Mouse (Mus musculus): ENCODE measurements around the gene Fpr3. TPM values are rescaled to one million over a fixed set of nuclear protein-coding genes. Genes with fewer than 3 reads are reported as not detected.
A peak's percentile ranks its signal among the peaks of the same experiment; 100 is the strongest.
"Not testable (repeated sequence)": the region's sequence is repeated elsewhere in the genome, so short reads cannot be mapped to it uniquely, and the experiment has no call there.

Fpr3 gene
- polyA plus RNA-seq, 1 experiment from 2014 or later, result not detected

DNA sequence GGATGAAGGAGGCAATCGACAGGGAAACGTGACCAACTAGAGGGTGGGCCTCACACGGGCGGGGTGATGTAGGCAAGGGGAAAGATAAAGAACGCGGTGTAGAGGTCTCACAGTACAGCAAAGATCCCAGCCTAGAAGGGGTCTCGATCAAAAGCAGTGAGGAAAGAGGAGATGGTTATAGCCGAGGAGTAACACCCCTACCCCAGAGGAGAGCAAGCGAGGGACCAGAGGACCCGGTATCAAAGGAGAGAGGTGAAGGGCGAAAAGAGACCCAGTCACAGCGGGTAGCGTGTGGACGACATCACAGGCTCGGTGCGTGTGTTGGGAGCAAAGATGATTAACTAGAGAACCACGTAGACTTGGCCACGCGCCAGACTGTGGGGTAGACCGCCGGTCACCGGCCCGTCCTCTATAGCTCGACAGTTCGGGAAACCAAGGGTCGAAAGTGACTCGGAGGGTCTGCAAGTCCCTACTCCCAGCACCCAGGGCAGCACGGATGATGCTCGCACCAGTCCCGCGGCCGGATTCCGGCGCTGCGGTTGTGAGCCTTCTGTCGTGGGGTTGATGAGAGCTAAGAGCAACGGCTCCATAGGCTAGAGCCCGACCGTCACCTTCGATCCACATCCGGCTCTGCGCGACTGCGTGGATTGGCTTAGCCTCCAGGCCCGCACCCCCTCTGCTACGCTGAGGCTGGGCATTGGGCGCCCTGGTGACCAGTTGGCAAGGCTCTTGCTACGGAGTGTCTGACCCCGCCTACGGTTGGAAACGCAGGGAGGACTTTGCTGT, 22.2 kb downstream of the Fpr3 start:
- 11% methylated on average over 51 of the region's 51 CpGs for WGBS
- no peak overlapping the region; the same call in 1 of the 2 replicates for H3K27ac ChIP-seq

DNA sequence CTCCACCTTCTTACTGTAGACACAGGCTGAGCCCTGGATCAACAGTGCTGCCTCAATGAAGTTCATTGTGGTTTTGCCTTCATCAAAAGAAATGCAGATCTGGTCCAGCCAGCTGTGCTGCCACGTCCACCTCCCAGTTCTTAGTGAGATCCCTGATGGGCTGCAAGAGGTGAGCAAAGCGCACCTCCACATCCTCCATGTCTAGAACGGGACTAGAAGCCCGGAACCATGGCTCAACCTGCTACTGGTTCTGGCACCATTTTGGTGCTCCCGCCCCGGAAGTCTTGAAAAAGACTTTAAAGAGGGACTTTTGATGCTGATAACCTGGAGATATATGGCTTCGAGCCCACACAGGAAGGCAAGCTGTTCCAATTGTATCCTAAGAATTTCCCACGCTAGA, 25.0 kb downstream of the Fpr3 start:
- 87% methylated on average over 8 of the region's 8 CpGs for WGBS
- not testable (repeated sequence) for ATAC-seq (replicated peaks; ENCODE audit: low FRiP score, low read depth)

More for the DNA sequence above, 22.2 kb downstream of the Fpr3 start:
- peak; percentile 95 for DNase-seq (ENCODE audit: low spot score)
- H3K4me2 ChIP-seq (ENCODE audit: low read length), result peak overlapping the region; percentile 74
- no peaks in the 10 kb centered on the region for H3K9me3 ChIP-seq (replicated peaks; ENCODE audit: low read length)
- H3K36me3 ChIP-seq (ENCODE audit: insufficient read depth, low read length), result no peaks in the 10 kb centered on the region
- ATAC-seq (replicated peaks; ENCODE audit: low FRiP score, low read depth), result peak; percentile 100
- H3K27me3 ChIP-seq (ENCODE audit: insufficient read depth, low read length), result no peaks in the 10 kb centered on the region
- peak overlapping the region; percentile 43 for H3K4me3 ChIP-seq (replicated peaks; ENCODE audit: low read depth, low read length)
- peak overlapping the region; percentile 64 for H3K9ac ChIP-seq (ENCODE audit: low read depth, low read length)
- H3K4me1 ChIP-seq (replicated peaks; ENCODE audit: insufficient read depth, low read length), result no peaks in the 10 kb centered on the region
- no peak for TF ChIP-seq CTCF (IDR thresholded peaks at IDR 0.05; ENCODE audit: low read depth)

DNA sequence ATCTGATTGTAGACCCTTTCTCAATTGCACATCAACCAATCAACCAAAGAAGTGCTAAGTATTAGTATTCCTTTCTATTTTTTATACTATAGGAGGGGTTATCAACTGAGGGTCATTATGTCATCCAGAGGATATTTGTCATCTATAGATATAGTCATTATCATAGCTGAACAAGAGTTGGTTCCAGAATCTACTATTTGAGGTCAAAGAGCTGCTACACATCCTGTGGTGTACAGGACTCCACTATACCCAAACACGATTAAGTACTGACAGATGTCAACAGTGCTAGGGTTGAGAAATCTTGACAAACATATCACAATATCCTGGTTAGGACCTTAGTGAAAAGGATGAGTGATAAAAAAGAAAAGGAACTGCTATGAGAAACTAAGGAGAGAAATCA, 29.7 kb downstream of the Fpr3 start:
- WGBS, result 93% methylated on average over 1 of the region's 1 CpGs
- no peak for TF ChIP-seq CTCF (IDR thresholded peaks at IDR 0.05; ENCODE audit: low read depth)
- H3K27ac ChIP-seq, result no peak overlapping the region
- H3K4me3 ChIP-seq (replicated peaks; ENCODE audit: low read depth, low read length), result no peak overlapping the region
- H3K27me3 ChIP-seq (ENCODE audit: insufficient read depth, low read length), result no peaks in the 10 kb centered on the region
- no peak overlapping the region for H3K9ac ChIP-seq (ENCODE audit: low read depth, low read length)
- no peaks in the 10 kb centered on the region for H3K9me3 ChIP-seq (replicated peaks; ENCODE audit: low read length)
- H3K4me1 ChIP-seq (replicated peaks; ENCODE audit: insufficient read depth, low read length), result no peaks in the 10 kb centered on the region
- ATAC-seq (replicated peaks; ENCODE audit: low FRiP score, low read depth) (no peak), DNase-seq (ENCODE audit: low spot score) (no peak)
- H3K4me2 ChIP-seq (ENCODE audit: low read length), result no peak overlapping the region
- no peaks in the 10 kb centered on the region for H3K36me3 ChIP-seq (ENCODE audit: insufficient read depth, low read length)

More for the DNA sequence above, 25.0 kb downstream of the Fpr3 start:
- DNase-seq (ENCODE audit: low spot score); H3K4me2 ChIP-seq (ENCODE audit: low read length); H3K4me3 ChIP-seq (replicated peaks; ENCODE audit: low read depth, low read length); H3K9ac ChIP-seq (ENCODE audit: low read depth, low read length); H3K9me3 ChIP-seq (replicated peaks; ENCODE audit: low read length); H3K36me3 ChIP-seq (ENCODE audit: insufficient read depth, low read length); H3K4me1 ChIP-seq (replicated peaks; ENCODE audit: insufficient read depth, low read length); H3K27ac ChIP-seq; H3K27me3 ChIP-seq (ENCODE audit: insufficient read depth, low read length): not testable (repeated sequence)

DNA sequence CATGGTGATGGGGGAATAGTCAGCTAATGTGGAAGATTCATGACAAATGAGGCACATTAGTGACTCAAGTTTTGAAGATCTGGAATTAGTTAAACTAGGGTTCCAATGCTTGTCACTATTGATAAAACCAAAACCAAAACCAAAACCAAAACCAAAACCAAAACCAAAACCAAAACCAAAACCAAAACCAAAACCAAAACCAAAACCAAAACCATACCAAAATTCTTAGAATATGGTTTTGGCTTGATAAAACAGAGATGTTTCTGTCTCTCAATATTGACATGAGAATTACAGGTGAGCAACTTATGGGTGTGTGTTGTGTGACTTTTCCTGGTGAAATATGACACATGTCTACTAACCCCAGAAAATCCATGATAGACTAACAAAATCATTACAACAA, 30.1 kb downstream of the Fpr3 start:
- no peaks in the 10 kb centered on the region for H3K36me3 ChIP-seq (ENCODE audit: insufficient read depth, low read length)
- TF ChIP-seq CTCF (IDR thresholded peaks at IDR 0.05; ENCODE audit: low read depth), result no peak
- no peaks in the 10 kb centered on the region for H3K27me3 ChIP-seq (ENCODE audit: insufficient read depth, low read length)
- H3K4me1 ChIP-seq (replicated peaks; ENCODE audit: insufficient read depth, low read length), result no peaks in the 10 kb centered on the region
- H3K27ac ChIP-seq, result no peak overlapping the region
- H3K4me2 ChIP-seq (ENCODE audit: low read length), result no peak overlapping the region
- H3K4me3 ChIP-seq (replicated peaks; ENCODE audit: low read depth, low read length), result no peak overlapping the region
- no peak overlapping the region for H3K9ac ChIP-seq (ENCODE audit: low read depth, low read length)
- DNase-seq (ENCODE audit: low spot score) (no peak), ATAC-seq (replicated peaks; ENCODE audit: low FRiP score, low read depth) (no peak)
- H3K9me3 ChIP-seq (replicated peaks; ENCODE audit: low read length), result no peaks in the 10 kb centered on the region

DNA sequence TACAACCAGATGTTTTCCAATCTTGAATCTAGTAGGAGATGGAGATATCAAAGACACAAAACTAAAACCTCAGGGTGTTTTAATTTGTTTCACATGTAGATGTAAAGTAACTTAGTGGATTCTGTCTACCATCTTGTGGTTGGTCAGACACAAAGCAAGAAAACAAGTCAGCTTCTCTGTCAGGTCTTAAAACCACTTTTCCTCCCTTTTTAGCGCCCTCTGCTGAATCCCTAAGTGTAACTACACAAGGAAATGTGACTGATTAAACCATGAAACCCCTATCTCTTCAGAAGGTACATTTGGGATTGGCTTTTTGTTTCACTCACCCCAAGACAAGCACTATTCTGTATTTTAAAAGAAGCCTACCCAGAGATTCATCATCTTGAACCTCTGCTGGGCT, 85.8 kb downstream of the Fpr3 start:
- Histone ChIP-seq H3K4me1 (replicated peaks; ENCODE audit: insufficient read depth, low read length) (no peaks in the 10 kb centered on the region), H3K4me2 (ENCODE audit: low read length) (no peak overlapping the region), H3K9ac (ENCODE audit: low read depth, low read length) (no peak overlapping the region), H3K4me3 (replicated peaks; ENCODE audit: low read depth, low read length) (no peak overlapping the region), H3K36me3 (ENCODE audit: insufficient read depth, low read length) (no peaks in the 10 kb centered on the region), H3K27ac (no peak overlapping the region), H3K27me3 (ENCODE audit: insufficient read depth, low read length) (no peaks in the 10 kb centered on the region), H3K9me3 (replicated peaks; ENCODE audit: low read length) (no peaks in the 10 kb centered on the region)
- DNase-seq (ENCODE audit: low spot score) (peak; percentile 7), ATAC-seq (replicated peaks; ENCODE audit: low FRiP score, low read depth) (no peak)
- WGBS, result 10% methylated on average over 1 of the region's 1 CpGs
- TF ChIP-seq CTCF (IDR thresholded peaks at IDR 0.05; ENCODE audit: low read depth), result peak; percentile 39

DNA sequence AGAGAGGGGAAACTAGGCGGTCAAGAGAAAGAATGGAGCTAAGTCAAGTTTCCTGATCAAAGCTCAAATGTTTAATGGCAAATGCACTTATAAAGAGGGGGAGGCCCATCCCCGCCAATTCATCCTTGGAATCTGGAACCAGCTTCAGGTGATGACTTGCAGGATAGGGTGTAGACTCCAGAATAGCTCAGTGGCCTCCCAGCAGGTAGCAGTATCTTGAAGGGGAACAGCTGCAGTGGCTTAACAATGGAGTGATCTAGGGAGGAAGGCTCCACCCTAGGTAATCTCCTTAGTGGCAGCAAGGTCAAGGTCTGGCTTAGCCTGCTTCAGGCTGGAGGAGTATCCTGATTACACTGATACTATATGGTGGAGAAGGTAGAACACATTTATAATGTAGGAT, 93.6 kb downstream of the Fpr3 start:
- not testable (repeated sequence) for H3K9me3 ChIP-seq (replicated peaks; ENCODE audit: low read length); H3K4me3 ChIP-seq (replicated peaks; ENCODE audit: low read depth, low read length); ATAC-seq (replicated peaks; ENCODE audit: low FRiP score, low read depth); DNase-seq (ENCODE audit: low spot score); H3K4me2 ChIP-seq (ENCODE audit: low read length); H3K9ac ChIP-seq (ENCODE audit: low read depth, low read length); H3K27ac ChIP-seq; H3K27me3 ChIP-seq (ENCODE audit: insufficient read depth, low read length); H3K4me1 ChIP-seq (replicated peaks; ENCODE audit: insufficient read depth, low read length); H3K36me3 ChIP-seq (ENCODE audit: insufficient read depth, low read length)
- WGBS, result 80% methylated on average over 2 of the region's 2 CpGs

DNA sequence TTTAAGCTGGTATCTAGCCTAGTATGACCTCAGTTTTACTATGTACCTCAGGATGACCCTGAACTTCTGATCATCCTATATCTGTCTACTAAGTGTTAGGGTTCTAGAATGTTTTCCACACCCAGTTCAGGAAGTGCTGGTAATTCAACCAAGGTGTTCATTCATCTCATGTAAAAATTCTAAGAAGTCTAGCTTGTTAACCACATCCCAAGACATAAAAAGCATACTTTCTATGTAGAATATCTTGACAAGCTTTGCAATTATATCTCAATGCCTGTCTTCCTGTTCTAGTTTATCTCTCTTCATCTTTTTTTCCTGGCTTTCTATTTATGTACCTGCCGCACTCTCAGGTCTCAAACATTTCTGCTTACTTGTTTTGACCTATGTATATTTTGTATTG, 117.1 kb downstream of the Fpr3 start:
- ATAC-seq (replicated peaks; ENCODE audit: low FRiP score, low read depth) (no peak), DNase-seq (ENCODE audit: low spot score) (no peak)
- Histone ChIP-seq H3K9me3 (replicated peaks; ENCODE audit: low read length) (no peaks in the 10 kb centered on the region), H3K4me3 (replicated peaks; ENCODE audit: low read depth, low read length) (no peak overlapping the region), H3K36me3 (ENCODE audit: insufficient read depth, low read length) (no peaks in the 10 kb centered on the region), H3K4me1 (replicated peaks; ENCODE audit: insufficient read depth, low read length) (no peaks in the 10 kb centered on the region), H3K4me2 (ENCODE audit: low read length) (no peak overlapping the region), H3K9ac (ENCODE audit: low read depth, low read length) (no peak overlapping the region), H3K27ac (no peak overlapping the region), H3K27me3 (ENCODE audit: insufficient read depth, low read length) (no peaks in the 10 kb centered on the region)
- no peak for TF ChIP-seq CTCF (IDR thresholded peaks at IDR 0.05; ENCODE audit: low read depth)
- whole genome bisulfite sequencing, result 88% methylated on average over 1 of the region's 1 CpGs

Other genes with a start within 250 kb of the Fpr3 start
- not detected in 2 replicates for gene Vmn2r90, start 184.1 kb upstream of the Fpr3 start, polyA plus RNA-seq (2015; fragmentation: Nextera tagmentation; extraction: Ambion mirVana)
- 14.4 and 18.5 TPM in 2 replicates for gene Spaca6, start 60.7 kb upstream of the Fpr3 start, polyA plus RNA-seq (2015; fragmentation: Nextera tagmentation; extraction: Ambion mirVana)
- gene Has1, start 32.6 kb upstream of the Fpr3 start, polyA plus RNA-seq (2015; fragmentation: Nextera tagmentation; extraction: Ambion mirVana), result 0.28 and 0.41 TPM in 2 replicates
- 0.39 and 0.83 TPM in 2 replicates for gene Fpr1, start 3.9 kb upstream of the Fpr3 start, polyA plus RNA-seq (2015; fragmentation: Nextera tagmentation; extraction: Ambion mirVana)
- 0.37 and 0.80 TPM in 2 replicates for gene Fpr2, start within 50 bp of the Fpr3 start, polyA plus RNA-seq (2015; fragmentation: Nextera tagmentation; extraction: Ambion mirVana)
- not detected in 2 replicates for gene Fpr-rs4, start 133.9 kb downstream of the Fpr3 start, polyA plus RNA-seq (2015; fragmentation: Nextera tagmentation; extraction: Ambion mirVana)
- gene Vmn2r124, start 161.6 kb downstream of the Fpr3 start, polyA plus RNA-seq (2015; fragmentation: Nextera tagmentation; extraction: Ambion mirVana), result not detected in 2 replicates
- not detected in 2 replicates for gene Vmn2r91, start 197.2 kb downstream of the Fpr3 start, polyA plus RNA-seq (2015; fragmentation: Nextera tagmentation; extraction: Ambion mirVana)